Mouse (Mus musculus) megakaryocyte, embryonic 14.5 days (primary cell): ENCODE measurements around the gene Nr3c2. TPM values are rescaled to one million over a fixed set of nuclear protein-coding genes. Genes with fewer than 3 reads are reported as not detected.

Experiments
- H3K27me3 ChIP-seq: replicated peaks from 2 replicates; pipeline ENCODE3; 2012; ENCODE audit warnings: inconsistent platforms
- H3K36me3 ChIP-seq: replicated peaks from 2 replicates; pipeline ENCODE3; 2012; ENCODE audit warnings: low read length, inconsistent platforms, mixed read lengths
- H3K4me1 ChIP-seq: 2 replicates; pipeline ENCODE4 v1.6.1; 2012; ENCODE audit warnings: inconsistent platforms
- H3K4me3 ChIP-seq: replicated peaks from 2 replicates; pipeline ENCODE3; 2012; ENCODE audit warnings: moderate library complexity, mild to moderate bottlenecking, inconsistent platforms
- H3K9me3 ChIP-seq: 2 replicates; pipeline ENCODE4 v1.6.1; 2012; ENCODE audit warnings: inconsistent platforms
- FLI1 ChIP-seq: IDR thresholded peaks from 2 replicates; pipeline ENCODE4 v1.6.1; 2012; ENCODE audit warnings: low read length, inconsistent platforms, mixed read lengths
- GATA1 ChIP-seq: IDR thresholded peaks from 3 replicates; pipeline ENCODE4 v1.6.1; 2012; ENCODE audit warnings: mixed read lengths, low read length, inconsistent platforms, borderline replicate concordance
- polyA plus RNA-seq: library from polyadenylated mRNA; stranded (reverse); fragments of >175 nt; gene quantifications from 2 replicates; pipeline ENCODE4 v1.2.3, GENCODE M21; 2012; ENCODE audit warnings: low replicate concordance; ENCODE audit not compliant: insufficient read depth

Gene Nr3c2
- polyA plus RNA-seq, 1 experiment = not detected

GRCm38 (mm10) chr8:76971187-76971586, 71.9 kb downstream of the Nr3c2 start:
- H3K4me3 ChIP-seq = no peak overlapping the region
- H3K36me3 ChIP-seq = no peaks in the 10 kb centered on the region
- no peaks in the 10 kb centered on the region for H3K4me1 ChIP-seq
- H3K9me3 ChIP-seq = 0 out of 2 replicates have a peak, but pooled peaks cover 5% of the 10 kb centered on the region
- H3K27me3 ChIP-seq = no peaks in the 10 kb centered on the region
- TF ChIP-seq GATA1 = no peak
- no peak for TF ChIP-seq FLI1

GRCm38 (mm10) chr8:76971761-76972404, 72.6 kb downstream of the Nr3c2 start:
- 0 out of 2 replicates have a peak, but pooled peaks cover 5% of the 10 kb centered on the region for H3K9me3 ChIP-seq
- no peak overlapping the region for H3K4me3 ChIP-seq
- no peaks in the 10 kb centered on the region for H3K27me3 ChIP-seq
- TF ChIP-seq FLI1 = no peak
- TF ChIP-seq GATA1 = no peak
- H3K36me3 ChIP-seq = no peaks in the 10 kb centered on the region
- H3K4me1 ChIP-seq = no peaks in the 10 kb centered on the region

GRCm38 (mm10) chr8:76972947-76973552, 73.8 kb downstream of the Nr3c2 start:
- Histone ChIP-seq H3K27me3 (no peaks in the 10 kb centered on the region), H3K4me1 (no peaks in the 10 kb centered on the region), H3K4me3 (no peak overlapping the region), H3K9me3 (0 out of 2 replicates have a peak, but pooled peaks cover 5% of the 10 kb centered on the region), H3K36me3 (no peaks in the 10 kb centered on the region)
- TF ChIP-seq FLI1 = no peak
- no peak for TF ChIP-seq GATA1

- Histone ChIP-seq H3K9me3 (peaks cover 3% of the 10 kb centered on the region; the same call in 1 of the 2 replicates), H3K4me3 (no peak overlapping the region), H3K27me3 (no peaks in the 10 kb centered on the region), H3K36me3 (no peaks in the 10 kb centered on the region), H3K4me1 (no peaks in the 10 kb centered on the region)
- TF ChIP-seq FLI1 (no peak), GATA1 (no peak)
Measured at GRCm38 (mm10) chr8:76977907-76978306, 78.7 kb downstream of the Nr3c2 start.

- Histone ChIP-seq H3K4me3 (no peak overlapping the region), H3K27me3 (no peaks in the 10 kb centered on the region), H3K9me3 (peaks cover 10% of the 10 kb centered on the region), H3K4me1 (no peaks in the 10 kb centered on the region), H3K36me3 (no peaks in the 10 kb centered on the region)
- TF ChIP-seq GATA1 (no peak), FLI1 (no peak)
Measured at GRCm38 (mm10) chr8:76984082-76984481, 84.8 kb downstream of the Nr3c2 start.

- no peaks in the 10 kb centered on the region for H3K27me3 ChIP-seq
- no peak overlapping the region for H3K4me3 ChIP-seq
Measured at GRCm38 (mm10) chr8:76984851-76985250, 85.6 kb downstream of the Nr3c2 start.

GRCm38 (mm10) chr8:76987876-76988275, 88.6 kb downstream of the Nr3c2 start:
- H3K36me3 ChIP-seq = no peaks in the 10 kb centered on the region
- no peaks in the 10 kb centered on the region for H3K4me1 ChIP-seq
- TF ChIP-seq GATA1 (no peak), FLI1 (no peak)
- no peak overlapping the region for H3K4me3 ChIP-seq
- peaks cover 8% of the 10 kb centered on the region for H3K9me3 ChIP-seq
- no peaks in the 10 kb centered on the region for H3K27me3 ChIP-seq

More at GRCm38 (mm10) chr8:76984851-76985250, 85.6 kb downstream of the Nr3c2 start:
- Histone ChIP-seq H3K9me3 (peaks cover 8% of the 10 kb centered on the region), H3K4me1 (no peaks in the 10 kb centered on the region), H3K36me3 (no peaks in the 10 kb centered on the region)
- TF ChIP-seq FLI1 (no peak), GATA1 (no peak)

GRCm38 (mm10) chr8:76998276-76998675, 99.0 kb downstream of the Nr3c2 start:
- no peaks in the 10 kb centered on the region for H3K36me3 ChIP-seq
- TF ChIP-seq FLI1 = no peak
- TF ChIP-seq GATA1 = no peak
- no peaks in the 10 kb centered on the region for H3K4me1 ChIP-seq
- H3K27me3 ChIP-seq = no peaks in the 10 kb centered on the region
- no peak overlapping the region for H3K4me3 ChIP-seq
- H3K9me3 ChIP-seq = 0 out of 2 replicates have a peak, but pooled peaks cover 3% of the 10 kb centered on the region

- peaks cover 21% of the 10 kb centered on the region for H3K9me3 ChIP-seq
- TF ChIP-seq GATA1 = no peak
- TF ChIP-seq FLI1 = no peak
- H3K4me3 ChIP-seq = peak overlapping the region; percentile 68
- H3K4me1 ChIP-seq = no peaks in the 10 kb centered on the region
- H3K36me3 ChIP-seq = no peaks in the 10 kb centered on the region
- H3K27me3 ChIP-seq = no peaks in the 10 kb centered on the region
Measured at GRCm38 (mm10) chr8:77009425-77009824, 110.2 kb downstream of the Nr3c2 start.

GRCm38 (mm10) chr8:77011985-77012384, 112.7 kb downstream of the Nr3c2 start:
- Histone ChIP-seq H3K4me1 (no peaks in the 10 kb centered on the region), H3K4me3 (no peak overlapping the region)
- TF ChIP-seq GATA1 = no peak
- TF ChIP-seq FLI1 = no peak

GRCm38 (mm10) chr8:77012641-77013040, 113.4 kb downstream of the Nr3c2 start:
- no peaks in the 10 kb centered on the region for H3K36me3 ChIP-seq
- H3K4me1 ChIP-seq = no peaks in the 10 kb centered on the region
- TF ChIP-seq FLI1 = no peak
- no peak for TF ChIP-seq GATA1
- peaks cover 15% of the 10 kb centered on the region for H3K9me3 ChIP-seq
- no peaks in the 10 kb centered on the region for H3K27me3 ChIP-seq
- H3K4me3 ChIP-seq = peak overlapping the region; percentile 21

More at GRCm38 (mm10) chr8:77011985-77012384, 112.7 kb downstream of the Nr3c2 start:
- Histone ChIP-seq H3K9me3 (peaks cover 13% of the 10 kb centered on the region; the same call in 1 of the 2 replicates), H3K36me3 (no peaks in the 10 kb centered on the region), H3K27me3 (no peaks in the 10 kb centered on the region)
